Mouse (Mus musculus): ENCODE results near the gene Sost. TPM values are rescaled to one million over a fixed set of nuclear protein-coding genes. Genes with fewer than 3 reads are reported as not detected.
"Not testable (repeated sequence)": the region's sequence is repeated elsewhere in the genome, so short reads cannot be mapped to it uniquely, and the experiment has no call there.

Gene Sost
- polyA plus RNA-seq, 1 experiment from 2014 or later: 0.23 TPM

- Histone ChIP-seq H3K4me1 (no peaks in the 10 kb centered on the region), H3K9me3 (replicated peaks) (no peaks in the 10 kb centered on the region), H3K27ac (replicated peaks) (no peak overlapping the region), H3K36me3 (peaks cover 22% of the 10 kb centered on the region), H3K4me3 (replicated peaks) (no peak overlapping the region), H3K27me3 (replicated peaks) (no peaks in the 10 kb centered on the region), H3K4me2 (no peak overlapping the region), H3K9ac (replicated peaks) (no peak overlapping the region)
- WGBS: 58% methylated on average over 5 of the region's 5 CpGs
- no peak for ATAC-seq (ENCODE audit: low FRiP score)
Observed at GRCm38 (mm10) chr11:101998258-101998657, 31.4 kb upstream of the Sost start.

- 82% methylated on average over 7 of the region's 7 CpGs for WGBS
- Histone ChIP-seq H3K27me3 (replicated peaks) (no peaks in the 10 kb centered on the region), H3K9me3 (replicated peaks) (no peaks in the 10 kb centered on the region), H3K4me2 (no peak overlapping the region), H3K36me3 (peaks cover 6% of the 10 kb centered on the region; the same call in 1 of the 2 replicates), H3K9ac (replicated peaks) (no peak overlapping the region), H3K27ac (replicated peaks) (no peak overlapping the region), H3K4me1 (no peaks in the 10 kb centered on the region), H3K4me3 (replicated peaks) (no peak overlapping the region)
- ATAC-seq (ENCODE audit: low FRiP score): no peak
Observed at GRCm38 (mm10) chr11:101995938-101996337, 29.1 kb upstream of the Sost start.

GRCm38 (mm10) chr11:101994100-101994499, 27.3 kb upstream of the Sost start:
- H3K4me3 ChIP-seq (replicated peaks): no peak overlapping the region
- no peaks in the 10 kb centered on the region for H3K27me3 ChIP-seq (replicated peaks)
- no peak overlapping the region for H3K27ac ChIP-seq (replicated peaks)
- H3K4me2 ChIP-seq: no peak overlapping the region
- no peak for ATAC-seq (ENCODE audit: low FRiP score)
- H3K36me3 ChIP-seq: no peaks in the 10 kb centered on the region
- no peaks in the 10 kb centered on the region for H3K4me1 ChIP-seq
- no peaks in the 10 kb centered on the region for H3K9me3 ChIP-seq (replicated peaks)
- WGBS: 81% methylated on average over 8 of the region's 8 CpGs
- H3K9ac ChIP-seq (replicated peaks): no peak overlapping the region

GRCm38 (mm10) chr11:101992411-101992810, 25.6 kb upstream of the Sost start:
- no peak for ATAC-seq (ENCODE audit: low FRiP score)
- H3K27me3 ChIP-seq (replicated peaks): no peaks in the 10 kb centered on the region
- no peak overlapping the region for H3K9ac ChIP-seq (replicated peaks)
- H3K27ac ChIP-seq (replicated peaks): no peak overlapping the region
- H3K4me3 ChIP-seq (replicated peaks): no peak overlapping the region
- H3K4me2 ChIP-seq: no peak overlapping the region
- no peaks in the 10 kb centered on the region for H3K9me3 ChIP-seq (replicated peaks)
- WGBS: 94% methylated on average over 7 of the region's 7 CpGs
- no peaks in the 10 kb centered on the region for H3K36me3 ChIP-seq
- no peaks in the 10 kb centered on the region for H3K4me1 ChIP-seq

- Histone ChIP-seq H3K27ac (replicated peaks) (no peak overlapping the region), H3K4me2 (no peak overlapping the region), H3K9ac (replicated peaks) (no peak overlapping the region), H3K4me1 (no peaks in the 10 kb centered on the region), H3K36me3 (no peaks in the 10 kb centered on the region), H3K9me3 (replicated peaks) (no peaks in the 10 kb centered on the region), H3K27me3 (replicated peaks) (no peaks in the 10 kb centered on the region), H3K4me3 (replicated peaks) (no peak overlapping the region)
- 81% methylated on average over 3 of the region's 3 CpGs for WGBS
- no peak for ATAC-seq (ENCODE audit: low FRiP score)
Observed at GRCm38 (mm10) chr11:101991813-101992212, 25.0 kb upstream of the Sost start.

- no peak overlapping the region for H3K4me2 ChIP-seq
- no peak overlapping the region for H3K27ac ChIP-seq (replicated peaks)
- no peaks in the 10 kb centered on the region for H3K36me3 ChIP-seq
- ATAC-seq (ENCODE audit: low FRiP score): no peak
- H3K9me3 ChIP-seq (replicated peaks): no peaks in the 10 kb centered on the region
- H3K4me1 ChIP-seq: peaks cover 8% of the 10 kb centered on the region
- no peak overlapping the region for H3K4me3 ChIP-seq (replicated peaks)
- H3K9ac ChIP-seq (replicated peaks): no peak overlapping the region
- H3K27me3 ChIP-seq (replicated peaks): no peaks in the 10 kb centered on the region
- WGBS: 89% methylated on average over 3 of the region's 3 CpGs
Observed at GRCm38 (mm10) chr11:101990244-101990643, 23.4 kb upstream of the Sost start.

GRCm38 (mm10) chr11:101986913-101987312, 20.1 kb upstream of the Sost start, which contains the start of gene Dusp3:
Gene Dusp3 (minus strand): TSS chr11:101987013.
- H3K36me3 ChIP-seq: no peaks in the 10 kb centered on the region
- WGBS: 86% methylated on average over 3 of the region's 3 CpGs
- H3K4me3 ChIP-seq (replicated peaks): no peak within 1 kb of the TSS
- no peak within 1 kb of the TSS for H3K9ac ChIP-seq (replicated peaks)
- H3K27ac ChIP-seq (replicated peaks): no peak within 1 kb of the TSS
- H3K4me1 ChIP-seq: peaks cover 30% of the 10 kb centered on the region
- H3K9me3 ChIP-seq (replicated peaks): no peaks in the 10 kb centered on the region
- peak within 1 kb of the TSS; percentile 35 for H3K4me2 ChIP-seq
- no peaks in the 10 kb centered on the region for H3K27me3 ChIP-seq (replicated peaks)
- no peak for ATAC-seq (ENCODE audit: low FRiP score)

- no peak overlapping the region for H3K4me3 ChIP-seq (replicated peaks)
- no peak overlapping the region for H3K27ac ChIP-seq (replicated peaks)
- no peak for ATAC-seq (ENCODE audit: low FRiP score)
- H3K27me3 ChIP-seq (replicated peaks): no peaks in the 10 kb centered on the region
- peak overlapping the region; percentile 35 for H3K4me2 ChIP-seq
- peaks cover 30% of the 10 kb centered on the region for H3K4me1 ChIP-seq
- H3K36me3 ChIP-seq: no peaks in the 10 kb centered on the region
- H3K9ac ChIP-seq (replicated peaks): no peak overlapping the region
- 4% methylated on average over 10 of the region's 10 CpGs for WGBS
- H3K9me3 ChIP-seq (replicated peaks): no peaks in the 10 kb centered on the region
Observed at GRCm38 (mm10) chr11:101985990-101986389, 19.2 kb upstream of the Sost start.

GRCm38 (mm10) chr11:101985450-101985849, 18.6 kb upstream of the Sost start:
- ATAC-seq (ENCODE audit: low FRiP score); H3K9me3 ChIP-seq (replicated peaks); H3K4me3 ChIP-seq (replicated peaks); H3K27ac ChIP-seq (replicated peaks); H3K9ac ChIP-seq (replicated peaks); H3K36me3 ChIP-seq; H3K27me3 ChIP-seq (replicated peaks): not testable (repeated sequence)
- Histone ChIP-seq H3K4me1 (peaks cover 30% of the 10 kb centered on the region), H3K4me2 (peak overlapping the region; percentile 99)
- WGBS: 71% methylated on average over 6 of the region's 6 CpGs

GRCm38 (mm10) chr11:101984054-101985025, 17.5 kb upstream of the Sost start, which contains the start of gene Cfap97d1:
Gene Cfap97d1 (plus strand): TSS chr11:101984279.
- Histone ChIP-seq H3K9me3 (replicated peaks) (no peaks in the 10 kb centered on the region), H3K4me1 (peaks cover 30% of the 10 kb centered on the region), H3K36me3 (0 out of 2 replicates have a peak, but pooled peaks cover 2% of the 10 kb centered on the region), H3K27ac (replicated peaks) (peak within 1 kb of the TSS; percentile 83), H3K4me2 (peak within 1 kb of the TSS; percentile 99), H3K4me3 (replicated peaks) (peak within 1 kb of the TSS; percentile 75), H3K9ac (replicated peaks) (peak within 1 kb of the TSS; percentile 76), H3K27me3 (replicated peaks) (no peaks in the 10 kb centered on the region)
- ATAC-seq (ENCODE audit: low FRiP score): peak; percentile 81
- WGBS: under 1% methylated on average over 65 of the region's 71 CpGs

- peak overlapping the region; percentile 75 for H3K4me3 ChIP-seq (replicated peaks)
- 68% methylated on average over 10 of the region's 10 CpGs for WGBS
- H3K9ac ChIP-seq (replicated peaks): no peak overlapping the region
- H3K4me1 ChIP-seq: peaks cover 30% of the 10 kb centered on the region
- H3K36me3 ChIP-seq: 0 out of 2 replicates have a peak, but pooled peaks cover 6% of the 10 kb centered on the region
- H3K27ac ChIP-seq (replicated peaks): no peak overlapping the region; the same call in 1 of the 2 replicates
- no peak for ATAC-seq (ENCODE audit: low FRiP score)
- peak overlapping the region; percentile 99 for H3K4me2 ChIP-seq
- no peaks in the 10 kb centered on the region for H3K27me3 ChIP-seq (replicated peaks)
- no peaks in the 10 kb centered on the region for H3K9me3 ChIP-seq (replicated peaks)
Observed at GRCm38 (mm10) chr11:101983431-101983921, 16.7 kb upstream of the Sost start.

GRCm38 (mm10) chr11:101982981-101983411, 16.2 kb upstream of the Sost start:
- Histone ChIP-seq H3K4me3 (replicated peaks) (no peak overlapping the region), H3K27me3 (replicated peaks) (no peaks in the 10 kb centered on the region), H3K4me2 (peak overlapping the region; percentile 99), H3K4me1 (peaks cover 30% of the 10 kb centered on the region), H3K9me3 (replicated peaks) (no peaks in the 10 kb centered on the region), H3K27ac (replicated peaks) (no peak overlapping the region), H3K36me3 (0 out of 2 replicates have a peak, but pooled peaks cover 6% of the 10 kb centered on the region), H3K9ac (replicated peaks) (no peak overlapping the region)
- 75% methylated on average over 6 of the region's 6 CpGs for WGBS
- no peak for ATAC-seq (ENCODE audit: low FRiP score)

Data from neural tube, embryonic 15.5 days (tissue).